Mouse (Mus musculus) kidney, postnatal 36 days (tissue): Measurements from ENCODE around the gene Slc12a5.

Experiments used
- DNase-seq, 2 experiments: peaks; one replicate each; pipeline ENCODE4 v3.0.0; 2021 to 2022; ENCODE audit warnings: mixed read lengths in 2 of 2

Slc12a5 gene

DNA sequence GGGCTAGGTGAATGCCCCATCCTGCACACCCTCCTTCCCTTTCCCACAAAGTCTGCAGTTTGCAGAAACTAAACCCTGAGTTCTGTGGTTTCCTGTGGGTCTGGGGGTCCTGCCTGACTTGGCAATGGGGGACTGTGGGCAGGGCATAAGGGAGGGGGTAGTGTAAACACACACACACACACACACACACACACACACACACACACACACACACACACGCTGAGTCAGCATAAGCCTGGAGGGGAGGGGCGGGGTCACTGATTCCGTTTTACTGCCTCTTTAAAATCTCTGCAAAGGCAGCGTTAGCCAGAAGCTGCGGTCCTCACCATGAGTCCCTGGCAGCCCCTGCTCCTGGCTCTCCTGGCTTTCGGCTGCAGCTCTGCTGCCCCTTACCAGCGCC is 12.7 kb upstream of the Slc12a5 start:
- no peak for DNase-seq

- DNase-seq, result no peak
These were observed 11.6 kb upstream of the Slc12a5 start for GRCm38 (mm10) chr2:164948962-164949361.

DNA sequence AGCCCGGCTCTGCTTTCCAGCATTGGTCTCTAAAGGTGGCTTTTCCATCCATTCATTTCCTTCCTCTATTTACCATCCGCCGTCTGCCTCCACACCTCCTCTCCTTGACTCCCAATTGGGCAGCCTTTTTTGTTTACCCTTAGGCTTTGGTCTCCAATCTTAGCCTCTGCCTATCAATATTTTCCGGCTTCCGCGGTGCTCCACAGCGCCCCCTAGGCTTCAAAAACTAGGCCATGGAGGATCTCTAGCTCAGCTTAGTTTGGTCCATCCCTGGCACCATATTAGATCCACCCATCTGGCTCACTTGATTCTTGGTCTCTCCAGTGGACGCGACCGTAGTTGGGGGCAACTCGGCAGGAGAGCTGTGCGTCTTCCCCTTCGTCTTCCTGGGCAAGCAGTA is 10.1 kb upstream of the Slc12a5 start:
- peak in 1 of 2 experiments; percentile 49 for DNase-seq

- no peak for DNase-seq
These were observed 8.9 kb upstream of the Slc12a5 start for GRCm38 (mm10) chr2:164951745-164952144.

GRCm38 (mm10) chr2:164952448-164952847 is 8.2 kb upstream of the Slc12a5 start:
- DNase-seq, result peak in 1 of 2 experiments; percentile 40

- peak; percentile 65 to 90 for DNase-seq
These were observed 7.4 kb upstream of the Slc12a5 start for GRCm38 (mm10) chr2:164953224-164953623.

DNA sequence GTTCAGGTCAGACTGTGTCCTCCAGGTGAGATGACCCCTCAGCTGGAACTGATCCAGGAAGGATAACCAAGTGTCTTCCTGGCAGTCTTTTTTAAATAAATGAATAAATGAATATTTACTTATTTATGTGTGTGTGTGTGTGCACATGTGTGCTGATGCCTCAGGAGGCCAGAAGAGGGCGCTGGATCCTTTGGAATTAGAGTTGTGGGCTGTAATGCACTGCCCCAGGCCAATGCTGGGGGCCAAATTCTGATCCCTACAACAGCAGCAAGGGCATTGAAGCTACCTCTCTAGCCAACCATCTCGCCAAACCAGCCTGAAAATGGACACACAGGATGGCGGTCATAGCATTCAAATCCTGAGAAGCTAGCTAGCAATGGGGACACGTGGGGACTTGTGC is 4.9 kb upstream of the Slc12a5 start:
- DNase-seq, result no peak

DNA sequence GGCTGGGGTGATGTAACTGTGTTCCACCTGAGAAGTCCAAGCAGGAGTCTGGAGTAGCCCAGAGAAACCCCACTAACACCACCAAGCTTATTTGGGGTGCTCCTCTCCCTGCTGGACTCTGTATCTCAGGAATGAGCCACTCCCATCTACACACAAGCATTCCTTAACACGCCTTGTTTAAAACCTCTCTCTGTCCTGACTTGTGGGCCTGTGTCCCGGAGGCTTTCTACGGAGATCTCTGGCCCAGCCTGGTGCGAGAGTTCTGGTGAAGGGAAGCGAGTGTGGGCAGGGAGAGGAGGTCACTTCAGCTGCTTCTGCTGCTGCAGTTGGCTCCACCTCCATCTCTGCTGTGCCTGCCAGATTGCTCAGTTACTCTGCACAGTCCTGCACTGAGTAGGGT is 4.4 kb upstream of the Slc12a5 start:
- no peak for DNase-seq

DNA sequence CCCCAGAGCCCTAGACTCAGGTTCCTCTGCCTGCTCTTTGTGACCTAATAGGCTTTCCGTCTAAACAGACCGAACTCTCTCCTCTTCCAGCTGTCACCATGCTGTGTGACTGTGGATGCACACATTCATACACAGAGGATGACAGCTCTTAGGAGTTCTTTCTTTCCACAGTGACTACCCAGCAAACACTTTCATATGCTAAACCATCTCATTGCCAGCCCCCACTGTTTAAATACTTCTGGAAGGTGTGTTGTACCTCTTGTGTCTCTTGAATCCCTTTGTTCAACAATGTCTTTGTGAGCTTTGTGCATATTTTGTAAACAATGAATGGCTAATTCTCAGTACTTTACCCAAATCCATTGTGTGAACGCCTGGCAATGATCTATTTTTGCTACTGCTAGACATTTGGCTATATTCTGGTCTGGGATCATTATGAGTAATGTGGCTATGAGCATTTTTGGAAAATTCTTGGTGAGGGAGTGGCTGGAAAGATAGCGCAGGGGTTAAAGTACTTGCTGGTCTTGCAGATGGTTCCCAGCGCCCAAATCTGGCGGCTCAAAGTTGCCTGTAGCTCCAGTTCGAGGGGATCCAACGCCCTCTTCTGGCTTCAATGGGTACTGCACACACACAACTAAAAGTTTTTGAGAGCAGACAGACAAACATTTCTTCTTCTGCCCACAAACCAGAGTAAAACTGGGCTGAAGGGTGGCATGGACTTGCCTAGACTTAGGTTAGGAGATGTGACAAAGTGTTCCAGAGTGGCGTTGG is 2.9 kb upstream of the Slc12a5 start:
- DNase-seq, result no peak

DNA sequence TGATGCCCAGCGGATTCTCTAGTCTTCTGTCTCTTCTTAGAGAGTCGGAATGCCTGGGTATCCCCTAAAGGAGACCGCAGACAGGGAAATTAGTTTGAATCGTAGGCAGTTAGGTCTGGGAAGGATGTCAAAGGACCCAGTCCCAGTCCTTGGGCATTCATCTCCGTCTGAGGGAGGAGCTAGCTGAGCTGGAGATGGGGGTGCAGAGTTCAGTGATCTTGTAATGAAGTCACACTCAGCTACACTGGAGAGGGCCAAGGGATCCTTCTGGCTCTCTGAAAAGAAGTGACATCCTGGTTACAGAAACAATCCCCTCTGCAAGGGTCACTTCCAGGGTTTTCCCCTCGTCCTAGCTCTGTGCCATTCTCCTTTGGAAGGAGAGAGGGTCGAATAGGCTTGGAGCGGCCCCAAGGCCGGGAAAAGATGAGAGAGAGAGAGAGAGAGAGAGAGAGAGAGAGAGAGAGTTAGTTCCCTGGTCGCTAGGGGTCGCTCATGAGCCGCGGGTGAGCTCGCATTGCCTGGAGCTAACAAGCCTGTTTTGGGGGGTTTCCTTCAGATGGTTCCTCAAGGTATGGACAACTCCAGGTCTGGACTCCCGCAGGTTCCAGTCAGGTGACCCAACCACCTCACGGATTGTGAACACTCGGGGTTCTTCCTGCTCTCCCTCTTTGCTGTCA is 1.0 kb downstream of the Slc12a5 start:
- peak; percentile 46 to 90 for DNase-seq

GRCm38 (mm10) chr2:164962183-164962580 is 1.6 kb downstream of the Slc12a5 start:
- DNase-seq, result no peak

DNA sequence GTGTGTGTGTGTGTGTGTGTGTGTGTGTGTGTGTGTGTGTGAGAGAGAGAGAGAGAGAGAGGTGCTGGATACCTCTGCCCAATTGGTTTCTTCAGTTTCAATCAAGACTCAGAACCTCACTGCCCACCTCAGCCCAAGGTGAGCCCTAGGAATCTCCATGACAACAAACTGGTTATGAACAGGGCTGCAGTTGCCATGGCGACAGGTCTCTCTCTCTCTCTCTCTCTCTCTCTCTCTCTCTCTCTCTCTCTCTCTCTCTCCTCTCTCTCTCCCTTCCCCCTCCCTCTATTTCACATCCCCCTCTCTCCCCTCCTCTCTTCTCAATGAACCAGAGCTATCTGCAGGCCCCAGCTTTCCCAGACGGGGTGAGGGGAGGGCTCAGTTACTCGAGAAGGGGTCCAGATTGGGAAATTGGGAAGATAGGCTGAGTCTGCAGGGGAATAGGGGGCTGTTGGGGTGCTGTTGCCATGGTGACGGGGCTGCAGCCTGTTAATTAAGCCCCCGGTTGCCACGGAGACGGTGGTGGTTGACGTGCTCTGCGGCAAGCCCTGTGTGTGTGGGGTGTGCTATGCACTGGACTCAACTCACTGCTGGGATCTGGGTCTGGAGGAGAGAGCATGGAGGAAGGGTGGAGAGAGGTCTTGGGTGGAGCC is 3.8 kb downstream of the Slc12a5 start:
- no peak for DNase-seq

DNA sequence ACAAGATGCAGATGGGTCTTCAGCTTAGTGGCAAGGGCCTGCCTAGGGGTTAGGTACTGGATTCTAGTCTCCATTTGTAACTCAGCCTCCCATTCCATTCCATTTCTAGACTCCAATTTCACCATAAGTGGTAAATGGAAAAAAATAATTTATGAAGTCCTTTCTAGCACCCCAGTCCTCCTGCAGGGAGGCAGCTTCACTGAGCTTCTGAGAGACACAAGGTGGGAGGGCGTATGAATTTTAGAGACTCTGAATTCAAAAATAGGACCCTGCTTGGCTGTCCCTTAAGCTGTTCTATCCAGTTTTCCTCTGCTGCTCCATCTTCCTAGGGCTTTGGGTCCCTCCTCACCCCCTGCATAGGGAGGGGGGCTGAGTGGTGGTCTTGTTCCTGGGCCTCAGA is 4.4 kb downstream of the Slc12a5 start:
- DNase-seq, result no peak

- peak; percentile 18 to 74 for DNase-seq
These were observed 5.8 kb downstream of the Slc12a5 start for GRCm38 (mm10) chr2:164966381-164966780.

DNA sequence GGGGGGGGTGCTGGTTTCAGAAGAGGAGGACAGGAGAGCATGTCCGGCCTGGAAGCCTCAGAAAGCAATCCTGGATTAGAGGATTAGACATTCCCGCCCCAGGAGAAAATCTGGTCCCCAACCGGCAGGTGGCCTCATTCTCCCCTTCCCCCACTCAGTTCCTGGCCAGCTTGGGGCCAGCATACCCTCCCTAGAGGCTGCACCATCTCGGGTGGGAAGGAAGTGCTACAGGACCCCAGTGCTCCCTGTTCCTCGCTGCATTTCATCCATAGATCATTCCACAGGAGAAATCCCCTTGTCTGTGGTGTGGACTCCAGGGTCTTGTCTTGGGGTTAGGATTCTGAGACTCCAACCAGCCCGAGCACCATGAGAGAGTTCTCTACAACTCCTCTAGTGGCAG is 6.6 kb downstream of the Slc12a5 start:
- DNase-seq, result no peak

GRCm38 (mm10) chr2:164967761-164968440 is 7.3 kb downstream of the Slc12a5 start:
- no peak for DNase-seq

DNA sequence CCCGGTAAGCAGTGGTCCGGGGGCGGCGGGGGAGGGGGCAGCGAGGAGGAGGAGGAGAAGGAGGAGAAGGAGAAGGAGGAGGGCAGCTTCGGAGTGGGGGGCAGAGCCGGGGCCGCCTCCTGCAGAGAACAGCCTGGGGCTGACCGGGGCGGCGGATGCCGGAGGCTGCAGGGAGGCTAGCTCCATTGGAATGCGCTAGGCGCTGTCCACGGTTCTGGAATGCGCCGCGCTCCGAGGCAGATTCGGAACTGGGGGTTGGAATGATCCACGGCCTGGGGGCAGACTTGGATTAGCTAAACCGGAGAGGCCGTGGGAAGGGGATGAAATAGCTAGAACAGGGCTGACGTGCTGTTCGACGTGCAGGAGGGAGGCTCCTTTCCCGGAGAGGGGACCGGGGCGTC is 7.8 kb downstream of the Slc12a5 start:
- peak; percentile 62 to 88 for DNase-seq

GRCm38 (mm10) chr2:164969348-164969781 is 8.8 kb downstream of the Slc12a5 start:
- DNase-seq, result no peak

DNA sequence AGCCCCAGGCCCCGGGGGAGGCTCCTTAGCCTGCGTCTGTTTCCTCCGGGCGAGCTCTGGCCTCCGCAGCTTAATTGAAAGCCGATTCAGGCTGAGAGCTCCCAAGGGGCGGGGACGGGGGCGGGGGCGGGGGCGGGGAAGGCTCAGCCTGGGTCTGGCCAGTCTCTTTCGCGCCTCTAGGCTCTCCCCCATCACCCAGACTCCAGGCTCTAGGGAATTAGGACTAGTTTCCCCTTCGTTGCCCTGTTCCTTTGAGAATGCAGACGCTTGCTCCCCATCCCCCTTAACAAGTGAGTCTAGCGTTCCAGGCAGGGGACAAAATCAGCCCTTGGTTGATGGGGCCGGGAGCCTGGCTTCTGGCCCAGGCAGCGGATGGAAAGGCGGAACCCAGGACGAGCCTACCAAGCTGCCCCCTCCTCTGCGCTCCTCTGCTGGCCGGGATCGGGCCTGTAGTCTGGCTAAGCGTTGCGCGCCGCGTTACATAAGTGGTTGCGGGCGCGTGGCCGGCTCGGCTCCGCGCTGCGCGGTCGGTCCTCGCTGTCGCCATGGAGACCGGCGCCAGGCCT is 10.1 kb downstream of the Slc12a5 start:
- DNase-seq, result no peak

- DNase-seq, result peak in 1 of 2 experiments; percentile 42
These were observed 12.0 kb downstream of the Slc12a5 start for GRCm38 (mm10) chr2:164972646-164973045.

DNA sequence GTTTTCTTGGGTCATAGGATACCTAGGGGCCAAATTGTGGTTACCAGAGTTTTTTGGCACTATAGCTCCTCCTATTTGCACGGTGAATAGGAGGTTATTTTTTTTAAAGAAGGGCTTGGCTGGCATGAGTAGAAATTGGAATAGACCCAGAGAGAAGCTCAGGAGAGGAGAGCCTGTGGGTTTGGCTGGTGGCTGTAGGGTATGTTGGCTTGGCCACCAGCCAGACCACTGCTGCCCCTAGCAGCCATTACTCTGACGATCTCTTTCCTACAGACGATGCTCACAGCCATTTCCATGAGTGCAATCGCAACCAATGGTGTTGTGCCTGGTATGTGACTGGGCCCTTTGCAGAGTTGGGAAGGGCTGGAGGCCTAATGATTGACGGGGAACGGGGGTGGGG is 15.0 kb downstream of the Slc12a5 start:
- DNase-seq, result no peak

- DNase-seq, result peak; percentile 50 to 87
These were observed 19.1 kb downstream of the Slc12a5 start for GRCm38 (mm10) chr2:164979749-164980148.

GRCm38 (mm10) chr2:164985962-164986361 is 25.4 kb downstream of the Slc12a5 start:
- no peak for DNase-seq
